Mouse (Mus musculus) midbrain, postnatal 0 days (tissue): Measurements from ENCODE around the gene Tcf20. TPM values are rescaled to one million over a fixed set of nuclear protein-coding genes. Genes with fewer than 3 reads are reported as not detected.

ENCODE experiments used
- ATAC-seq: fragments of 200-750 bp; cut with Nextera tagmentation; 2 replicates; pipeline ENCODE4 v1.8.0; 2017; ENCODE audit warnings: moderate number of reproducible peaks, mild to moderate bottlenecking, moderate TSS enrichment, moderate library complexity; ENCODE audit not compliant: low FRiP score
- DNase-seq: peaks from one replicate; pipeline ENCODE4 v3.0.0-alpha.2; 2015; ENCODE audit warnings: low spot score
- H3K27ac ChIP-seq: fragments of 300-500 bp; sonication (generic); 2 replicates; pipeline ENCODE4 v1.5.1; 2014; ENCODE audit warnings: low read depth, mild to moderate bottlenecking, low read length, mixed read lengths
- H3K27me3 ChIP-seq: fragments of 300-500 bp; sonication (generic); 2 replicates; pipeline ENCODE4 v1.6.1; 2014; ENCODE audit warnings: low read length, control low read depth, mixed read lengths; ENCODE audit not compliant: insufficient read depth
- H3K36me3 ChIP-seq: fragments of 300-500 bp; sonication (generic); 2 replicates; pipeline ENCODE4 v1.6.1; 2014; ENCODE audit warnings: low read length, control low read depth, mixed read lengths; ENCODE audit not compliant: insufficient read depth
- H3K4me1 ChIP-seq: fragments of 300-500 bp; sonication (generic); 2 replicates; pipeline ENCODE4 v1.6.1; 2014; ENCODE audit warnings: mild to moderate bottlenecking, control low read depth, antibody characterized with exemption, low read length, mixed read lengths; ENCODE audit not compliant: insufficient read depth
- H3K4me2 ChIP-seq: fragments of 300-500 bp; sonication (generic); 2 replicates; pipeline ENCODE4 v1.6.1; 2014; ENCODE audit warnings: low read depth, mild to moderate bottlenecking, low read length, mixed read lengths; ENCODE audit not compliant: poor library complexity, severe bottlenecking
- H3K4me3 ChIP-seq: fragments of 300-500 bp; sonication (generic); 2 replicates; pipeline ENCODE4 v1.5.1; 2014; ENCODE audit warnings: low read depth, mild to moderate bottlenecking, low read length, moderate library complexity
- H3K9ac ChIP-seq: fragments of 300-500 bp; sonication (generic); replicated peaks from 2 replicates; pipeline ENCODE4 v1.6.1; 2014; ENCODE audit warnings: mild to moderate bottlenecking, low read length, moderate library complexity, mixed read lengths; ENCODE audit not compliant: poor library complexity, severe bottlenecking
- H3K9me3 ChIP-seq: fragments of 300-500 bp; sonication (generic); 2 replicates; pipeline ENCODE4 v1.6.1; 2016; ENCODE audit warnings: low read length, control low read depth
- CTCF ChIP-seq: IDR thresholded peaks from 2 replicates; pipeline ENCODE4 v1.5.1; 2016; ENCODE audit warnings: antibody characterized with exemption, mild to moderate bottlenecking
- WGBS: fragments of 180-500 bp; shearing (Covaris S2); extraction: QIAGEN DNeasy Blood & Tissue Kit; methylation state at CpG from one replicate; pipeline ENCODE4 v1.1.7; 2014; 5-methylcytosine and 5-hydroxymethylcytosine counted together
- polyA plus RNA-seq: library from polyadenylated mRNA; unstranded; fragments of >200 nt; fragmentation: Nextera tagmentation; extraction: Ambion mirVana; gene quantifications from 2 replicates; pipeline ENCODE4 v1.2.1, GENCODE M21; 2015
- total RNA-seq: library from RNA; depleted of rRNA; stranded (reverse); fragments of >200 nt; gene quantifications from 2 replicates; pipeline ENCODE4 v1.2.3, GENCODE M21; 2014

Gene Tcf20
- total and polyA plus RNA-seq, 2 experiments from 2014 or later = 11.8 to 125 TPM

DNA sequence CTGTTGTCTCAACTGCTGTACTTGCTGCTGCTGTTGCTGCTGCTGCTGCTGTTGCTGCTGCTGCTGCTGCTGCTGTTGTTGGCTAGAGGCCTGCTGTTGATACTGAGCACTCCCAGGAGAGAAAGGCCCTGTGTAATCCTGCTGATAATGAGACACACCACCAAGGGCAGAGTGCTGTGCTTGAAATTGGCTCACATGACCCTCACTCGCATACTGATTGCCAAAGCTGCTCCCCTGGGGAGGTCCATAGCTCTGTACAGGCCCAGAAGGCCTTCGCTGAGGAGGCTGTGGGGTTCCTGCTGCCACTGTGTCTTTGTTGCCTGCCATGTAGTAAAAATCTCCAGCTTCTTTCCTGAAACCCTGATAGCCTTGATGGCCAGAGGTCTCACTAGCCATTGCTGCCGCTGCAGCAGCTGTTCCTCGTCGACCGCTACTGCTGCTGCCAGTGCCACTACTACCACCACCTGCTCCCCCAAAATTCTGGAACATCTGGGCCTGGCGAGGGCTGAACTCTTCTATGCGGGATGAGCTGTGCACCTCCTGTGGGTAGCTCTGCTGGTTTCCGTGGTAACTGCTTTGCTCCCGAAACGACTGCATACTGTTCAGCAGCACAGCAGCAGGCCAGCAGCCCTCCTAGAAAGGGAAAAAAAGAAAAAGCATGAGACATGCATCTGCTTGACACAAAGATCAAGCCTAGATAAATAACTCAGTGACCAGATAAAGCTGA, 130.9 kb downstream of the Tcf20 start:
- no peak overlapping the region for H3K9ac ChIP-seq
- peak; percentile 45 for DNase-seq

DNA sequence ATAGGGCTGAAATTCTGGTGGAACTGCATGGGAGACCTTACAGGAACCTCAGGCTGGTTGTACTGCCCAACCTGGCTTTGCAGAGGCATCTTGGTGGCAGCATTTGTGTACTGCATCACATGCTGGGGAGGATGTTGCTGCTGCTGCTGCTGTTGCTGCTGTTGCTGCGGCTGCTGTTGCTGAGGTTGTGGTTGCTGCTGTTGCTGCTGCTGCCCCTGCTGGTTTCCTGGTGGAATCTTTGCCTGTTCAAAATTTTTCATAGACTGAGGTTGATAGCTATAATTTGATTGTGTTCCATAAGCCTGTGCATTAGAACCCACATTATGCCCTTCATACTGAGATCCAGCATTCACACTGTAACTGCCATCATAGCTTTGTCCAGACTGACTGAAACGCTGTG, 131.6 kb downstream of the Tcf20 start:
- 86% methylated on average over 2 of the region's 2 CpGs for WGBS

More for the DNA sequence above, 130.9 kb downstream of the Tcf20 start:
- Histone ChIP-seq H3K36me3 (peaks cover 24% of the 10 kb centered on the region), H3K27ac (peak overlapping the region; percentile 48), H3K27me3 (no peaks in the 10 kb centered on the region), H3K4me3 (no peak overlapping the region), H3K9me3 (no peaks in the 10 kb centered on the region), H3K4me2 (no peak overlapping the region), H3K4me1 (peaks cover 7% of the 10 kb centered on the region)
- WGBS = 20% methylated on average over 11 of the region's 11 CpGs
- no peak for ATAC-seq
- no peak for TF ChIP-seq CTCF

DNA sequence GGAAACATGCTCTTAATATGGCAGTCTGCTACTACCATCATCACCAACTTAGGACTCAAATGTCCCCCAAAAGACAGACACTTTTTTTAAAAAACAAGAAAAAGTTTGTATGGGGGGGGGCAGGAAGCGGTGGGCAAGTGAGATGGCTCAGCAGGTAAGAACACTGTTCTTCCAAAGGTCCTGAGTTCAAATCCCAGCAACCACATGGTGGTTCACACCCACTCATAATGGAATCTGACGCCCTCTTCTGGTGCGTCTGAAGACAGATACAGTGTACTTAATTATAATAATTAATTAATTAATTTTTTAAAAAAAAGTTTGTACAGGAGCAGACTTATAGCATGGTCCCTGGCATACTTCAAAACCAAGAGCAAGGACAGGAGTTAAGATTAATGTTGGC, 148.5 kb downstream of the Tcf20 start:
- TF ChIP-seq CTCF = no peak
- Histone ChIP-seq H3K4me1 (no peaks in the 10 kb centered on the region), H3K9me3 (no peaks in the 10 kb centered on the region), H3K4me3 (no peak overlapping the region), H3K27me3 (no peaks in the 10 kb centered on the region), H3K27ac (no peak overlapping the region), H3K36me3 (no peaks in the 10 kb centered on the region), H3K9ac (no peak overlapping the region), H3K4me2 (no peak overlapping the region)
- 96% methylated on average over 3 of the region's 3 CpGs for WGBS
- ATAC-seq (no peak), DNase-seq (no peak)

More for the DNA sequence above, 131.6 kb downstream of the Tcf20 start:
- Histone ChIP-seq H3K9ac (no peak overlapping the region), H3K27me3 (no peaks in the 10 kb centered on the region), H3K4me1 (peaks cover 7% of the 10 kb centered on the region), H3K4me3 (no peak overlapping the region), H3K4me2 (no peak overlapping the region), H3K27ac (peak overlapping the region; percentile 48; the same call in 1 of the 2 replicates), H3K36me3 (peaks cover 24% of the 10 kb centered on the region), H3K9me3 (no peaks in the 10 kb centered on the region)
- TF ChIP-seq CTCF = peak; percentile 53
- no peak for ATAC-seq
- DNase-seq = peak; percentile 20

DNA sequence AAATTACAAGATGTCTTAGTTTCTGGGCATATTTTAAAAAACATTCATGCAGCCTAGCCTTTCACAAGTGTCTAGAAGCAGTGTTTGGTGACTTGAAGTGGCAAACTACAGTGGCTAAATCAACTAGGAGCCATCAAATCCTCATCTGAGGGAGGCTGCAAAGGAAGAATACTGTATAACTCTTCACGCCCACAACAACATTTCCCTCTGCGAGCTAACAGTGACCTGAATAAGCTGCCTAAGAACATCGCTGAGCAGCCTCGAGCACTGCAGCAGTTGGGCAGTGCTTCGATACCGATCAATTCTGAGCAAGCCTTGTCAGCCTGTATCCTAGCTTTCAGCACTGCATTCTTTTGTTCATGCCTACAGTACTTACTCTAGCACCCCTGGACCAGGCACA, 157.8 kb downstream of the Tcf20 start:
- Histone ChIP-seq H3K4me2 (no peak overlapping the region), H3K27ac (no peak overlapping the region), H3K36me3 (no peaks in the 10 kb centered on the region), H3K4me1 (no peaks in the 10 kb centered on the region), H3K9ac (no peak overlapping the region), H3K27me3 (no peaks in the 10 kb centered on the region), H3K9me3 (no peaks in the 10 kb centered on the region), H3K4me3 (no peak overlapping the region)
- ATAC-seq (no peak), DNase-seq (no peak)
- TF ChIP-seq CTCF = no peak
- WGBS = 60% methylated on average over 6 of the region's 6 CpGs

DNA sequence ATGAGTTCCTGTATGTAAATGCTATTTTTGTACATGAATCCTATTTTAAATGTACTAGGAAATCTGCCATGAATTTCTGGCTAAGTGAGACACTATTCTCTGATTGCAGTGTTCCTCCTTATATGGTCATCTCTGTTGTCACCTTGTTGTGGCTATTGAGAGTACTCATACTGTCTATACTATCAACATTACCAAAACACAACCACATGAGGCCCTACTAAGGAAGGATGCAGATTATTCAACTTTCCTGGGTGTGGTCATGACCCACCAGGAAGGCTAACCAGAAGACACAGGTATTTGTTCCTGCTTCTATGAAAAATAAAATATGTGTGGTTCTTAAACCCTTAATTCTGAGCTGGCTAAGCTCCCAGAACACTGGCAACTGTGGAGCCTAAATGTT, 161.8 kb downstream of the Tcf20 start:
- Histone ChIP-seq H3K27me3 (no peaks in the 10 kb centered on the region), H3K4me1 (no peaks in the 10 kb centered on the region), H3K27ac (no peak overlapping the region), H3K9me3 (no peaks in the 10 kb centered on the region), H3K9ac (no peak overlapping the region), H3K36me3 (no peaks in the 10 kb centered on the region), H3K4me2 (no peak overlapping the region), H3K4me3 (no peak overlapping the region)
- no peak for ATAC-seq
- no peak for TF ChIP-seq CTCF
- no peak for DNase-seq

DNA sequence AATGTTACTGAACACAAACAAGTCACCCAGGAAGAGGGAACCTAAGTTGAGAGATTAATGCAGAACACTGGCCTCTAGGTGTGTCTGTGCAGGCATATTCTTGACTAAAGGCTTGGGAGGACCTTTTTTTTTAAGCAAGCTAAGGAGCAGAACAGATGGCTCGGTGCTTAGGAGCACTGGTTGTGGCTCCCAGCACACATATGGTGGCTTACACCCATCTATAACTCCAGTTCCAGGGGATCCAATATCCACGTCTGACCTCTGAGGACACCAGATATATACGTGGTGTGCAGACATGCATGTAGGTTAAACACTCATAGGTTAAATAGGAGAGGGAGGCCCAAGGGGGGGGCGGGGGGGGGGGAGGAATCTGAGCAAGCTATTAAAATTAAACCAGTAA, 165.3 kb downstream of the Tcf20 start:
- no peak overlapping the region for H3K9ac ChIP-seq
- no peaks in the 10 kb centered on the region for H3K4me1 ChIP-seq
- no peak overlapping the region for H3K4me3 ChIP-seq
- 88% methylated on average over 3 of the region's 4 CpGs for WGBS
- no peaks in the 10 kb centered on the region for H3K27me3 ChIP-seq
- no peak for TF ChIP-seq CTCF
- no peaks in the 10 kb centered on the region for H3K36me3 ChIP-seq
- ATAC-seq = no peak
- H3K9me3 ChIP-seq = no peaks in the 10 kb centered on the region
- no peak overlapping the region for H3K4me2 ChIP-seq
- no peak for DNase-seq
- no peak overlapping the region for H3K27ac ChIP-seq
